In genomic region chr8:45808597-45808996, GRCm38 (mm10) we compare ENCODE assay signal across 17 mouse cellular contexts.
"Had no signal": no experiment of that assay in that cellular context is flagged by ENCODE, and none has a peak within 500 bp of the region (broad histone marks: within the 10 kb centered on the region; RNA-seq: fewer than 3 reads in every experiment).

No protein-coding gene starts in this region.

- ATAC-seq: liver, embryonic 12.5 days; liver, postnatal 0 days; lung, postnatal 0 days; midbrain, embryonic 13.5 days; midbrain, embryonic 15.5 days; midbrain, embryonic 16.5 days had no signal

- DNase-seq: left cerebral cortex, postnatal 4 days; liver; liver, embryonic 13.5 days; liver, postnatal 0 days; lung, adult 18-20 months; lung, adult 2 months; lung, embryonic 14.5 days; lung, postnatal 10 days; lung, postnatal 14 days; lung, postnatal 36 days; lung, postnatal 4 days; midbrain, embryonic 14.5 days had no signal
